Mouse (Mus musculus): ENCODE results near the gene Gm572. TPM values are rescaled to one million over a fixed set of nuclear protein-coding genes. Genes with fewer than 3 reads are reported as not detected.

Gm572 gene
- polyA plus RNA-seq, 1 experiment from 2014 or later = not detected

DNA sequence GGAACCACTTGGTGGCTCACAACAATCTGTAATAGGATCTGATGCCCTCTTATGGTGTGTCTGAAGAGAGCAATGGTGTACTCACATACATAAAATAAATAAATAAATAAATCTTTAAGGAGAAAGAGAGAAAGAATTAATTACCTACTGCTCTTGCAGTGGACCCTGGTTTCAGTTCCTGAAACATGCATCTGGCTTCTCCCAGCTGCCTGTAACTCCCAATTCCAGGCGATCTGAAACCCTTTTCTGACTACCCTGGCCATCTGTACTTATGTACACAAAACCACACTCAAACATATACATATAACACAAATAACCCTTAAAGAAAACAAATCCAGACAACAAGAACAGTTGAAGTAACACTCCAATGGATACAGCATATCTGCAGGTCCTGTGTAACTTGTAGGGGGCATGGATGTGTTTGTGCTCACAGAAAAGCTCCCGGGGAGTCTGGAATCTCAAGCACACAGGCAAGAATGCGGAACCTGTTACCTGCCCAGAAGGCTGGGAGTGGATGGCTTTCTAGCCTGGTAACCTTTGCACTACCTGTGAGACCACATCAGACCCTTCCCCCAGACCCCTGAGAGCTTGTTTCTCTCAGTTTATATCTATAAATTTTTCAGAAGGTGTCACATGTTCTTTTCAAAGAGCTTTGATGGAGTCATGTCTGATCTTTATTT, 11.0 kb upstream of the Gm572 start:
- no peak overlapping the region for H3K9ac ChIP-seq (replicated peaks; ENCODE audit: low read length)
- H3K4me1 ChIP-seq (ENCODE audit: control insufficient read depth, insufficient read depth, low read length) = no peaks in the 10 kb centered on the region
- WGBS = 83% methylated on average over 3 of the region's 3 CpGs
- H3K36me3 ChIP-seq (ENCODE audit: control insufficient read depth, insufficient read depth, low read length) = no peaks in the 10 kb centered on the region
- DNase-seq = no peak
- no peak for ATAC-seq (ENCODE audit: low FRiP score, low TSS enrichment)
- H3K4me2 ChIP-seq (ENCODE audit: low read length) = no peak overlapping the region
- no peaks in the 10 kb centered on the region for H3K27me3 ChIP-seq (ENCODE audit: control insufficient read depth, insufficient read depth, low read length)
- H3K9me3 ChIP-seq (ENCODE audit: control insufficient read depth, low read length) = no peaks in the 10 kb centered on the region
- no peak overlapping the region for H3K27ac ChIP-seq (replicated peaks; ENCODE audit: low read depth, low read length)
- no peak overlapping the region for H3K4me3 ChIP-seq (replicated peaks; ENCODE audit: low read depth, low read length)

- DNase-seq = no peak
- H3K4me1 ChIP-seq (ENCODE audit: control insufficient read depth, insufficient read depth, low read length) = no peaks in the 10 kb centered on the region
- no peaks in the 10 kb centered on the region for H3K36me3 ChIP-seq (ENCODE audit: control insufficient read depth, insufficient read depth, low read length)
- H3K27me3 ChIP-seq (ENCODE audit: control insufficient read depth, insufficient read depth, low read length) = no peaks in the 10 kb centered on the region
- 72% methylated on average over 2 of the region's 2 CpGs for WGBS
- no peak overlapping the region for H3K27ac ChIP-seq (replicated peaks; ENCODE audit: low read depth, low read length)
- ATAC-seq (ENCODE audit: low FRiP score, low TSS enrichment) = no peak
- no peak overlapping the region for H3K4me3 ChIP-seq (replicated peaks; ENCODE audit: low read depth, low read length)
- no peak overlapping the region for H3K9ac ChIP-seq (replicated peaks; ENCODE audit: low read length)
- H3K4me2 ChIP-seq (ENCODE audit: low read length) = no peak overlapping the region
- no peaks in the 10 kb centered on the region for H3K9me3 ChIP-seq (ENCODE audit: control insufficient read depth, low read length)
These were observed 9.6 kb upstream of the Gm572 start for GRCm38 (mm10) chr4:148633395-148634061.

GRCm38 (mm10) chr4:148635309-148635708, 7.8 kb upstream of the Gm572 start:
- no peak overlapping the region for H3K4me3 ChIP-seq (replicated peaks; ENCODE audit: low read depth, low read length)
- H3K36me3 ChIP-seq (ENCODE audit: control insufficient read depth, insufficient read depth, low read length) = no peaks in the 10 kb centered on the region
- no peaks in the 10 kb centered on the region for H3K27me3 ChIP-seq (ENCODE audit: control insufficient read depth, insufficient read depth, low read length)
- H3K27ac ChIP-seq (replicated peaks; ENCODE audit: low read depth, low read length) = no peak overlapping the region
- H3K4me2 ChIP-seq (ENCODE audit: low read length) = no peak overlapping the region
- no peaks in the 10 kb centered on the region for H3K9me3 ChIP-seq (ENCODE audit: control insufficient read depth, low read length)
- DNase-seq (no peak), ATAC-seq (ENCODE audit: low FRiP score, low TSS enrichment) (no peak)
- no peaks in the 10 kb centered on the region for H3K4me1 ChIP-seq (ENCODE audit: control insufficient read depth, insufficient read depth, low read length)
- 83% methylated on average over 2 of the region's 2 CpGs for whole genome bisulfite sequencing
- no peak overlapping the region for H3K9ac ChIP-seq (replicated peaks; ENCODE audit: low read length)

DNA sequence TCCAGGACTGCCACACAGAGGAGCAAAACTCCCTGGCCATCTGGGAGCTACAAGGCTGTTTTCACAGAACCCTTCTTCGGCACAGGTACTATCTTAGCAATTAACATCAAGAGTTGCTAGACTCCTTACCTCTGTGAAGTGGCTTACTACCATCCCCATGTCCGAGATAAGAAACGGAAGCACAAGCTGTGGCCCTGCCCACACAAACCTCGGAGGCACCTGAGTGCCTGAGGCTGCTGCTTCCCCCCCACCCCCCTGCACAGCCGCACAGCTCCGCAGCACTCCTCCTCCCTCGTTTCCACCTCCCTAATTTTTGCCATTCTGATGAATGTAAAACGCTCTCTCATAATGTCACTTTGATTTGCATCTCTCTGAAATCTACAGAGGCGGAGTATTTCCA, 4.8 kb upstream of the Gm572 start:
- Histone ChIP-seq H3K9me3 (ENCODE audit: control insufficient read depth, low read length) (no peaks in the 10 kb centered on the region), H3K27ac (replicated peaks; ENCODE audit: low read depth, low read length) (no peak overlapping the region), H3K36me3 (ENCODE audit: control insufficient read depth, insufficient read depth, low read length) (no peaks in the 10 kb centered on the region), H3K9ac (replicated peaks; ENCODE audit: low read length) (no peak overlapping the region), H3K4me3 (replicated peaks; ENCODE audit: low read depth, low read length) (no peak overlapping the region), H3K4me2 (ENCODE audit: low read length) (no peak overlapping the region), H3K27me3 (ENCODE audit: control insufficient read depth, insufficient read depth, low read length) (no peaks in the 10 kb centered on the region), H3K4me1 (ENCODE audit: control insufficient read depth, insufficient read depth, low read length) (no peaks in the 10 kb centered on the region)
- ATAC-seq (ENCODE audit: low FRiP score, low TSS enrichment) (no peak), DNase-seq (no peak)
- WGBS = 59% methylated on average over 9 of the region's 9 CpGs

DNA sequence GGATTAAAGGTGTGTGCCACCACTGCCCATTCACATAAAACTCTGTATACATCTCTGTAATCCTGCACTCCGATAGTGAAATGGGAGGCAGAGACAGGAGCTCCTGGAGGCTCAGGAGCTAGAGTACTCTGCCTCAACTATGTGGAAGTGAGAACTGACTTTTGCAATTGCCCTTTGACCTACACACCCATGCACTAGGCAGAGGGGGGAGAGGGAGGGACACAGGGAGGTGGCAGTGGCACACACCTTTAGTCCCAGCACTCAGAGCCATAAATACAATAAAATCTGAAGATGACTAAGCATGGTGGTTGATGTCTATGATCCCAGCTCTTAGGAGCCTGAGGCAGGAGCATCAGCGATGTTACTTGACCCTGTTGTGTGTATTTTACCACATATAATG, 3.7 kb upstream of the Gm572 start:
- Histone ChIP-seq H3K4me2 (ENCODE audit: low read length) (no peak overlapping the region), H3K9me3 (ENCODE audit: control insufficient read depth, low read length) (no peaks in the 10 kb centered on the region), H3K4me1 (ENCODE audit: control insufficient read depth, insufficient read depth, low read length) (no peaks in the 10 kb centered on the region), H3K36me3 (ENCODE audit: control insufficient read depth, insufficient read depth, low read length) (no peaks in the 10 kb centered on the region), H3K9ac (replicated peaks; ENCODE audit: low read length) (no peak overlapping the region), H3K27me3 (ENCODE audit: control insufficient read depth, insufficient read depth, low read length) (no peaks in the 10 kb centered on the region), H3K4me3 (replicated peaks; ENCODE audit: low read depth, low read length) (no peak overlapping the region), H3K27ac (replicated peaks; ENCODE audit: low read depth, low read length) (no peak overlapping the region)
- no peak for ATAC-seq (ENCODE audit: low FRiP score, low TSS enrichment)
- WGBS = 83% methylated on average over 2 of the region's 2 CpGs
- DNase-seq = no peak

- no peak overlapping the region for H3K4me2 ChIP-seq (ENCODE audit: low read length)
These were observed 2.0 kb upstream of the Gm572 start for GRCm38 (mm10) chr4:148641121-148641520.

DNA sequence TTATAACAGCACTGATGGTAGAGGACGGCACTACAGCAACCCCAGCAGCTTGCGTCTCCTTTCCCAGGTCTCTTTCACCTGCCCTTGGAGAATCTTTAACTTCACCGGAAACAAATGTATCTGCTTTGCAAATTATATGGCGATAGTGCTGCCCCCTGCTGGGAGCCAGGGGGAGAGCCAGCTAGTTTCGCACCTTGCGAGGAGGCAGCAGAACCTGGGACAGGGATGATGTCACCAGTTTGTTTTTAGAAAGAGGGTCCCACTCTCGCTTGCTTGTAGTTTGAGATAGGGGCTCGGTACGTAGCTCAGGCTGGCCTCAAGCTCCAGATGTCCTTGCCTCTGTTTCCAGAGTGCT, 1.0 kb downstream of the Gm572 start:
- WGBS = 4% methylated on average over 9 of the region's 9 CpGs
- peak; percentile 83 for DNase-seq
- Histone ChIP-seq H3K4me3 (replicated peaks; ENCODE audit: low read depth, low read length) (no peak overlapping the region), H3K4me1 (ENCODE audit: control insufficient read depth, insufficient read depth, low read length) (no peaks in the 10 kb centered on the region), H3K27me3 (ENCODE audit: control insufficient read depth, insufficient read depth, low read length) (no peaks in the 10 kb centered on the region), H3K27ac (replicated peaks; ENCODE audit: low read depth, low read length) (no peak overlapping the region), H3K4me2 (ENCODE audit: low read length) (peak overlapping the region; percentile 38), H3K36me3 (ENCODE audit: control insufficient read depth, insufficient read depth, low read length) (no peaks in the 10 kb centered on the region), H3K9me3 (ENCODE audit: control insufficient read depth, low read length) (no peaks in the 10 kb centered on the region), H3K9ac (replicated peaks; ENCODE audit: low read length) (no peak overlapping the region)
- ATAC-seq (ENCODE audit: low FRiP score, low TSS enrichment) = no peak

More at GRCm38 (mm10) chr4:148641121-148641520, 2.0 kb upstream of the Gm572 start:
- DNase-seq (no peak), ATAC-seq (ENCODE audit: low FRiP score, low TSS enrichment) (no peak)
- no peak overlapping the region for H3K4me3 ChIP-seq (replicated peaks; ENCODE audit: low read depth, low read length)
- 81% methylated on average over 5 of the region's 5 CpGs for WGBS
- H3K4me1 ChIP-seq (ENCODE audit: control insufficient read depth, insufficient read depth, low read length) = no peaks in the 10 kb centered on the region
- no peak overlapping the region for H3K27ac ChIP-seq (replicated peaks; ENCODE audit: low read depth, low read length)
- no peaks in the 10 kb centered on the region for H3K9me3 ChIP-seq (ENCODE audit: control insufficient read depth, low read length)
- H3K36me3 ChIP-seq (ENCODE audit: control insufficient read depth, insufficient read depth, low read length) = no peaks in the 10 kb centered on the region
- no peaks in the 10 kb centered on the region for H3K27me3 ChIP-seq (ENCODE audit: control insufficient read depth, insufficient read depth, low read length)
- no peak overlapping the region for H3K9ac ChIP-seq (replicated peaks; ENCODE audit: low read length)

DNA sequence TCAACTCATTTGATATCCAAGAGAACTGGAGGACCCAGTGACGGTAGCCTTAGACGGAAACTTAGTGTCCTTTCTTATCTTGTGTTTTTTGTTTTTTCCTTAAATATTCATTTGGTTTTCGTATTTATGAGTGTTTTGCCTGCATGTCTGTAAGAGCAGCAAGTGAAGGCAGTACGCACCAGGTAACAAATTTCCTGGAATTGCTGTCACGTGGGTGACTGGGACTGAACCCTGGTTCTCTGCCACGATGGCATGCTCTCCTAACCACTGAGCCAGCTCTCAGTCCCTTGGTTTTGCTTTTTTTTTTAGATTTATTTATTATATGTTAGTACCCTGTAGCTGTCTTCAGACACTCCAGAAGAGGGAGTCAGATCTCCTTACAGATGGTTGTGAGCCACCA, 1.8 kb downstream of the Gm572 start:
- DNase-seq (no peak), ATAC-seq (ENCODE audit: low FRiP score, low TSS enrichment) (no peak)
- Histone ChIP-seq H3K4me2 (ENCODE audit: low read length) (no peak overlapping the region), H3K9ac (replicated peaks; ENCODE audit: low read length) (no peak overlapping the region), H3K4me3 (replicated peaks; ENCODE audit: low read depth, low read length) (no peak overlapping the region), H3K27me3 (ENCODE audit: control insufficient read depth, insufficient read depth, low read length) (no peaks in the 10 kb centered on the region), H3K9me3 (ENCODE audit: control insufficient read depth, low read length) (no peaks in the 10 kb centered on the region), H3K36me3 (ENCODE audit: control insufficient read depth, insufficient read depth, low read length) (no peaks in the 10 kb centered on the region), H3K27ac (replicated peaks; ENCODE audit: low read depth, low read length) (no peak overlapping the region), H3K4me1 (ENCODE audit: control insufficient read depth, insufficient read depth, low read length) (no peaks in the 10 kb centered on the region)
- 88% methylated on average over 6 of the region's 6 CpGs for WGBS

DNA sequence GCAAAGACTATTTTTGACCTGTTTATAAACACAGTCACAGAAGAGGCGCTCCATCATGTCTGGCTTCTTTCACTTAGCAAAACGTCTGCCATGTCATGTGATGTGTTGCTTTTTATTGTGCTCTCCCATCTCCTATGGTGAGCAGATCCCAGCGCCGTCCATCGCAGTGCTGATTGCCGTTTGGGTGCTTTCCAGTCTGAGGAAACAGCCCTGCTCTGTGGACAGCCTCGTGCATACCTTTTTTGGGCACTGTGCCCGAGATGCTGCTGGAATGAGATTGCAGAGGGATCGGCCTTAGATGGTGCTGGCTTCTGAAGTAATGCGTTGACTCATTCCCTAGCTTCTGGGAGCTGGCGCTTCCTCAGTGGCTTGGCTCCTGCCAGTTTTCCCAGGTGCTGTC, 3.5 kb downstream of the Gm572 start:
- Histone ChIP-seq H3K36me3 (ENCODE audit: control insufficient read depth, insufficient read depth, low read length) (no peaks in the 10 kb centered on the region), H3K9ac (replicated peaks; ENCODE audit: low read length) (no peak overlapping the region), H3K4me1 (ENCODE audit: control insufficient read depth, insufficient read depth, low read length) (no peaks in the 10 kb centered on the region), H3K27me3 (ENCODE audit: control insufficient read depth, insufficient read depth, low read length) (no peaks in the 10 kb centered on the region), H3K4me2 (ENCODE audit: low read length) (no peak overlapping the region), H3K4me3 (replicated peaks; ENCODE audit: low read depth, low read length) (no peak overlapping the region), H3K27ac (replicated peaks; ENCODE audit: low read depth, low read length) (no peak overlapping the region), H3K9me3 (ENCODE audit: control insufficient read depth, low read length) (no peaks in the 10 kb centered on the region)
- no peak for DNase-seq
- WGBS = 73% methylated on average over 11 of the region's 11 CpGs
- ATAC-seq (ENCODE audit: low FRiP score, low TSS enrichment) = no peak

All from midbrain, embryonic 14.5 days (tissue).